Mouse (Mus musculus): ENCODE measurements around the gene Phf23.
"Not testable (repeated sequence)": the region's sequence is repeated elsewhere in the genome, so short reads cannot be mapped to it uniquely, and the experiment has no call there.

The Phf23 gene

DNA sequence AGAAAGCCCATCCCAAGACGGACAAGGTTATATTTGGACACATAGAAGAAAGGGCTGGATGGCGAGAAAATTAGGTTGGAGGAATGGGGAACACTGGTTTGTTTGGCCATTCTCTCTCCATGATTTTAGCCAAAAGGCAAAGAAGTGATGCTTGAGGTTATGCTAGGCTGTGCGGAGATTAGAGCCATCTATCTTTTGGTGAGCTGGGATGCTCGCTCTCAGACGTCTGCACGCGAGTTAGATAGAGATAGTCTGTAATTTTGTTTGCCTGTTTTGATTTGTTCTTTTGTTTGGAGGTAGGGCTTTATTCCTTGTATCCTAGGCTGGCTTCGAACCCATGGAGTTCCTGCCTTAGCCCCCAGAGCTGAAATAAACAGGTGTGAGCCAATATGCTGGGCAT, 5.6 kb downstream of the Phf23 start:
- DNase-seq: no peak

DNA sequence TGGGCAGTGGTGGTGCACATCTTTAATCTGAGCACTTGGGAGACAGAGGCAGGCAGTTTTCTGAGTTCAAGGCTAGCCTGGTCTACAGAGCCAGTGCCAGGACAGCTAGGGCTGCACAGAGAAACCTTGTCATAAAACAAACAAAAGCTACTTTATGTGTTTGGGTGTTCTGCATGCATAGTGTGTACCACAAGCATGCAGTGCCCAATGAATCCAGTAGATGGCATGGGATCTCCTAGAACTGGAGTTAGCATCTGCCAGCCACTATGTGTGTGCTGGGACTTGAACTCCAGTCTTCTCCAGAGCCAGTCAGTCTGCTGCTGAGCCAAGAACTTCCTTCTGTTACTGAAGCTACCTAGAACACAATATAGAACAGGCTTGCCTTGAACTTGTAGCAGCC, 6.3 kb downstream of the Phf23 start:
- peak; percentile 69 to 81 for DNase-seq

DNA sequence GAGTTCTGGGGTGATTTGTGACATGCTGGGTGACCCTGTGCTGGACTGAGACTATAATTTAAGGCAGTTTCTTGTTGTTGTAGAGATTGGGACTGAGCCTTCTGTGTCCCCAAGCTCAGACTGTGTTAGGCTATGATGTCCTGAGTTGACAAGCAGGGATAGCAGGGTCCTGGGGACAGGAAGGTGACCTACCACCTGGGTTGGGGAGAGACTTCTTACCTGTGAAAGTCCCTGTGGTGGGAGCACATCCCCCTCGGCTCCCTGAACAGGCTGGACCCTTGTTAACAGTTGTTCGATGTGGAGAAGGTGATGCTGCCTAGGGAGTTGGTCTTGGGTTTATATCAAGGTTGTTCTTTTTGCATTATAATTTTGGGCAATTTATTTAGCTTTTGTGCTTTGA, 6.9 kb downstream of the Phf23 start:
- DNase-seq: no peak

DNA sequence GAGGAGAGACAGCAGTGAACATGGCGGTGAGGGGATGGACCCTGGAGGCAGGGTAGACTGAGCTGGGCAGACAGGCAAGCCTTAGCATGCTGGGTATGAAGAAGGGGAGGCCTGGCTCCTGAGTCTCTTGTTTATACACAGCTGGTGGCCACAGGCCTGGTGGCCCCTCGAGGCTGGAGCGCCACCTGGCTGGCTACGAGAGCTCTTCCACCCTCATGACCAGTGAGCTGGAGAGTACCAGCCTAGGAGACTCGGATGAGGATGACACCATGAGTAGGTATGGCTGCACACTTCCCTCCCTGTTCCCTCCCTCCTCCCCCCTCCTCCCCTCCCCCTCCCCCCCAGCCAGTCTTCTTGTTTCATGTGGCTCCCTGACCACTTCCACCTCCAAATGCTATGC, 9.9 kb downstream of the Phf23 start:
- peak; percentile 33 to 39 for DNase-seq

DNA sequence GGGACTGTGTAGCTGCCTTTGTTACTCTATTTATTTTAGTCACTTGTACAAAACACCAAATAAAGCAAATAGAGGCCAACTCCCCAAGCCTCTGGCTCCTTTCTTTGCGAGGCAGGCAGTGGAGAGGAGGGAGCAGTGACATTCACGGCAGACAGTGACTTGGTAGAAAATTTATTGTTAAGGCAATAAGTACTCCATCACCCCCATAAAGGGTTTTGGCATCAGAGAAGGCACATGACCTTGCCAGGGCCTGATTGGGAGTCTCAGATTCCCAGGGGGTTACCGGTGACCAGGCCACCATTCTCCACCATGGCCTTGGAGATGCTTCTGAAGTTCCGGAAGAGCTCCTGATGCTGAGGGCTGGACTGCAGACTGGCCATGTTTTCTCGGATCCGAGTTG, 14.5 kb downstream of the Phf23 start:
- no peak for DNase-seq

DNA sequence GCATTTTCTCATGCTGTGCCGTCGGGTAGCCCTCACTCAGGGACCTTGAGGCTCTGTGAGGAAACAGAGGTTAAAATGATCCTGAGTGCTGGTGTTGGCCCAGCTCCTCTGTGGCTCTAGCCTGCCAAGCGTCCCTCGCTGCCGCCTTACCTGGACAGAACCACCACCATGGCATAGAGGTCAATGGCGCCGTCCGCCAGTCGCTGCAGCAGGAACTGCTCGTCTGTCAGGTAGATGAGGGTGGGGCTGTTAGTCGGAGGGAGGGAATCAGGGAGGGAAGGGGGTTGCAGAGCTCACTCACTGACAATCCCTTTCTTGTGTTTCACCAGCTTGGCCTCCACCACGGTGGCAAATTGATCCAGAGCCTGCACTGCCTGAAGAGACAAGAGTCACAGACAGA, 15.0 kb downstream of the Phf23 start:
- DNase-seq: no peak

DNA sequence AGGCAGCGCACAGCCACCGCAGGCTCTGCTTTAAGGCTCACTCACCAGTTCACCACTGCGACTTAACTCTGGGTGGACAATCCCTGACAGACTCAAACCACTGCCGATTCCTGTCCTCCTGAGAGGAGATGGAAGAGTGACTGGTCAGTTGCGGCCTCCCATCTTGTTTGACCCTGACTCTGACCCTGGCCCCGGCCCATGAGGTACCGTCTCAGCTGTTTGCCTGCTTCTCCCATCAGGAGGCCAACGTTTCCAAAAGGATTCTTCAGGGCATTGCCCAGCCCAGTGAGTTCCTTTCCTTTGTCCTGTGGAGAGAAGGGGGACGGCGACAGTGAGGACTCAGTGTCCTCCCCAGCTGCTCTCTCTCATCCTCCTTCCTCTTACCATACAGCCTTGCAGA, 15.4 kb downstream of the Phf23 start:
- DNase-seq: no peak

DNA sequence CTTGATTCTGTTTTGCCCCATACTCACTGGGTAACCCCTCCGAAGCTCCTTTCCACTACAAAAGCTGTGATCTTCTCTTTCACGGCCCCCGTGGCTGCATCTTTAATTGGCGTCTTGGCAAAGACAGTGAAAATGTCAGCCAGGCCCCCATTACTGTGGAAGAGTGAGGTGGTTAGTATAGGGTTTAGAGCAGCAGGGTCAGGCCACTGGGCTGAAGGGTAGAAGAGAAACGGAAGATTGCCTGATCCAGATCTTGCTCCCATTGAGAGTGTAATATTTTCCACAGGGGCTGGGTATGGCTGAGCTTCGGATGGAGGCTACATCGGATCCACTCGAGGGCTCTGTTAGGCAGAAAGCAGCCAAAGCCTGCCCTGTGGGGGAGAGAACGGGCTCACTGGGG, 17.4 kb downstream of the Phf23 start:
- no peak for DNase-seq

DNA sequence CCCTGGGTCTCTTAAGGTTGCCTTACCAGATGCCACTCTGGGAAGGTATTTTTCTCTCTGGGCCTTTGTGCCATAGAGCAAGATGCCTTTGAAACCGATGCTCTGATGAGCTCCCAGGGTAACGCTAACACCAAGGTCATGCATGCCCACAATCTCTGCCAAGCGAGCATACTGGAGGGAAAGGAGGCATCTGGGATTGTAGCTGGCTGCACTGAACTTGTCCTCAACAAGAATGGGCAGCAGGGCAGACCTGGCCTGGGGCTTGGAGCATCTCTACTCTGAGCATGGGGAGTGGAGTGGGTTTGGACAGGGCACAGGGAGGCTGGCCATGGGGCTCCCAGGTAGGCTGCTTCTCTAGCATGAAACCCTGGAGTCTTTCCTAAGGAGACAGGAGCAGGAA, 17.8 kb downstream of the Phf23 start:
- DNase-seq: no peak

DNA sequence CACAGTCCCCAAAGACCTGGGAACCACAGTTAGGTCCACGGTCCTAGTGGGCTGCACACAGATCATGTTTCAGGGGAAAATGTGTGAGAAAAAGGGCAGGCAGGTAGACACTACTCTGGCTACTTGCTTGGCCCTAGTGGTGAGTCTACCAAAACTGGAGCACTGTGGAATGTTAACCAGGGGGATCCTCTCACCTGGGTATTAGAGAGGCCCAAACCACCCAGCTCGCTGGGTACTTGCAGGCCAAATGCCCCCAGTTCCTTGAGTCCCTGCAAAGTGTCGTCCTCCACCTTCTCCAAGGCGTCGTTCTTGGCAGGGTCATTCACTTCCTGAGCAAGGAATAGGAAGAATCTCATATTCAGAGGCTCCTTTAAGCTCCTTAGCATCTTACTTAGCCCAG, 18.5 kb downstream of the Phf23 start:
- DNase-seq: no peak

DNA sequence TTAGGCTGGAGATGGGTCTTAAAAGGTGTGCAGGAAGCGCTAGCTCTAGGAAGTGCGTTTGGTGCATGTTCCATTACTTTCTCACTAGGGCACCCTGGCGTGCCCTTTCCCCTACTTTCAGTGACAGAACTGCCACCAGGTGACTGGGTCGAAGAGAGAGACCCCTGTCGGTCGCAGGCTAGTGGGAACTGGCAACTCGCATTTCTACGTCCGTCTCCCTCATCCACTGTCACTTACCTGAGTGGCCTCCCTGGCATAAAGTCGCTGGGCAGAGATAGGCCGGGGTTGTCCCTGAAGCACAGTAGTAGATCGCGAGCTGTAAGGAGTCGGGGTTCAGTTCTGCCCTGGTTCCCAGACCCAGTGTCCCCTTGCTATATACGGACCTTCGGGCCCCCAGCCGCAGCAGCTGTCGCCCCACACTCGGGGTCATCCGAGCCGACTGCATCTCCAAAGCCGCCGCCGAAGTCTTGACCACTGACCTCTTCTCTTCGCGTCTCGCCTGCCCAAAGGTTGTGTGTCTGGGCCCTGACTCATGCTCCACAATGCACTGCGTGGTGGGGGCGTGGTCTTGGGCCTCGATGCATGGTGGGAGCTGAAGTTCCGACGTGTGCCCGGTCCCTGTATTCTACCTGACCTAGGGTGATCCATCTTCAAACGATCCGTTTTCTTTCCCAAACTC, 19.4 kb downstream of the Phf23 start, which contains the start of gene Acadvl:
TSS of gene Acadvl (minus strand) at position 532 of the 679 bp plus-strand sequence.
- peak; percentile 93 to 95 for DNase-seq

DNA sequence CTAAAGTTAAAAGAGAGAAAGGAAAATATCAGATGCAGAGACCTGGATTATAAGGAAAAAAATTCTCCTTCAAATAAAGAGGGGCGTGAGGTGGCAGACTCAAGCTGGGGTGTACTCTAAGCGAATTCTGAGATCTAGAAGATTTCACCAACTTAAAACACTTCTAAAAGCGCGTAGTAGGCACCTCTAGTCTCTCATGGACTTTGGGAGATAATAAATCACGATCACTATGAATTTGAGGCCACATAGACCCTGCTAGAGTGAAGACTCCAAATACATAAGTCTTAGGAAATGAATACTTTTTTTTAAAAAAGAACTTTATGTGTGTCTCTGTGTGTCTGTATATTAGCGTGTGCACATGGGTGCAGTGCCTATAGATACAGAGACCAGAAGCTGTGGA, 20.1 kb downstream of the Phf23 start:
- no peak for DNase-seq

DNA sequence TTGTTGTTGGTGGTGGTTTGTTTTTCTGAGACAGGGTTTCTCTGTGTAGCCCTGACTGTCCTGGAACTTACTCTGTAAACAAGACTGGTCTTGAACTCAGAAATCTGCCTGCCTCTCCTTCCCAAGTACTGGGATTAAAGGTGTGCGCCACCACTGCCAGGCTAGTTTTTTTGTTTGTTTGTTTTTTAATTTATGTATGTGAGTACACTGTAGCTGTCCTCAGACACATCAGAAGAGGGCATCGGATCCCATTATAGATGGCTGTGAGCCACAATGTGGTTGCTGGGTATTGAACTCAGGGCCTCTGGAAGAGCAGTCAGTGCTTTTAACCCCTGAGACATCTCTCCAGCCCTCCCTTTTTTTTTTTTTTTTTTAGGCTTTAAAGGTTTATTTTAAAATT, 20.6 kb downstream of the Phf23 start:
- not testable (repeated sequence) for DNase-seq

DNA sequence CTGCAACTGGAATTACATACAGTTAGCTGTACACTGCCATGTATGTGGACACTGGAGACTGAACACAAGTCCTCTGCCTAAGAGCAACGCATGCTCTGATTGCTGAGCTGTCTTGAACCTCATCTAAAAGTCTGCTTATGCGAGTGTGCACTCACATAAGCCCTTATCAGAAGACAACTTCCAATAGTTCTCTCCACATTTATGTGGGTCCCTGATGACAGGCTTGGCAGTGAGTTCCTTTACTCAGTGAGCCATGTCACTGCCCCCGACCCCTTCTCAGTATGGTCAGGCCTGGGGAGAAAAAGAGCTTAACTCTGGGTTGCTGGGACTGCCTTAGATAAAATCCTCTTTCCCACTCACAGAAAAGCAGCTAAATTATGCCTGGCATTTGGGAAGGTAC, 21.1 kb downstream of the Phf23 start, which contains the start of gene Dlg4:
TSS of gene Dlg4 (plus strand) at position 274 of the 400 bp plus-strand sequence.
- no peak for DNase-seq

DNA sequence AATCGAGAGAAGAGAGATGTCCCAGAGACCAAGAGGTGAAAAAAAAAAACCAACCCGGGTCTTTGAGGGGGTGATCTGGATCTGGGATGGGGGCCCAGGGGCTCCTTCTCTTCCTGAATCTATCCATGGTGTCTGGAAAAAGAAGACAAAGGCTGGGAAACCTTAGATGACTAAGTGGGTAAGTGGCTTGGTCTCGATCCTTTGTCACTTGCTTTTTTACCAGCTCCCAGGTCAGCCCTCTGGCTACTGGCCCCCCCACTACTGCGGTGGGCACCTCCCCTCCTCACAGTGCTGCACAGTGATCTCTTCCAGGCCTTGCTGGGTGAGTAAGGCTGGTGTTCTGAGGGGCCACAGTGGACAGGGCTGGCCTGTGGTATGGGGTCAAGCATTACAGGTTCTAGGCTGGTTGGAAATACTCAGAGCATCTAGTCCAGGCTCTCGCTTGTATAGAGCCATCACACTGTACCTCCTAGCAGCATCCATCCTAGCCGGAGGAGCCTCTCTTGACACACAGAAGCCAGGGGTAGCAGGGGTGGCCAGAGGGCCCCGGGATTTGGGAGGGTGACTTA, 21.7 kb downstream of the Phf23 start:
- DNase-seq: peak in 1 of 2 experiments; percentile 39

DNA sequence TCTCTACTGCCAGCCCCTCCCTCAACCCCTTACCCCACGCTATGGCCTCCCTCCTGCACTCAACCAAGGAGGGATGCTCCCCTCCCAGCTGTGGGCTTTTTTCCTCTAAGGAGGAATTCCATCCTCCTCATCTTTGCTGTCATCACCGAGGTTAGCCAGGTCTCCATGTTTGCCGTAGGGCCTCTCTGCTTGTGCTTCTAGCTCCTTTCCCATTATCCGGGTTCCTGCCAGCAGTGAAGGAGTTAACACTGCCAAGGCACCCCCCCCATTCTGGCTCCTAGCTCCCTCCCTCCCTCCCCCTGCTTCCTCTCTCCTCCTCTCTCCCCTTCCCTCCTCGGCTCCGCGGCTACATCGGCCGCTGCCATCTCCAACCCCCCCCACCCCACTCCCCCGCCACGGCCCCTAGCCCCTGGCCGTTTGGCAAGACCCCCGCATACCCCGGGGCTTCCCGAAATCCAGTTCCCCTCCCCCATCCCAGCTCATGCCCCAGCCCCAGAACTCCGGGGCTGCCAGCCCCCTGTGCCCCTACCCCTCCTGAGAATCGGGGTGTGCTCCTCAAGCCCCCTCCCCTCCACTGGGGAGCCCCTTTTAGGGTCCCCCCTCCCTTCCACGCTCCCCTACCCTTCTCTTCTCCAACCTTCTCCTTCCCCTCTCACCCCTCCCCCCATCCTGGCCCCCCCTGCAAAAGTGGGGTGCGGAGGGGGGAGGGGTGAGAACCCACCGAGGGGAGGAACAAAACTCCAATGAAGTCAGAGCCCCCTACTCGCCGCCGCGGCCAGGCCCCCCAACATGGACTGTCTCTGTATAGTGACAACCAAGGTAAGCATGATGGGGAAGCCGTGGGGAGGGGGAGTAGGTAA, 22.8 kb downstream of the Phf23 start:
- DNase-seq: peak; percentile 92 to 94

DNA sequence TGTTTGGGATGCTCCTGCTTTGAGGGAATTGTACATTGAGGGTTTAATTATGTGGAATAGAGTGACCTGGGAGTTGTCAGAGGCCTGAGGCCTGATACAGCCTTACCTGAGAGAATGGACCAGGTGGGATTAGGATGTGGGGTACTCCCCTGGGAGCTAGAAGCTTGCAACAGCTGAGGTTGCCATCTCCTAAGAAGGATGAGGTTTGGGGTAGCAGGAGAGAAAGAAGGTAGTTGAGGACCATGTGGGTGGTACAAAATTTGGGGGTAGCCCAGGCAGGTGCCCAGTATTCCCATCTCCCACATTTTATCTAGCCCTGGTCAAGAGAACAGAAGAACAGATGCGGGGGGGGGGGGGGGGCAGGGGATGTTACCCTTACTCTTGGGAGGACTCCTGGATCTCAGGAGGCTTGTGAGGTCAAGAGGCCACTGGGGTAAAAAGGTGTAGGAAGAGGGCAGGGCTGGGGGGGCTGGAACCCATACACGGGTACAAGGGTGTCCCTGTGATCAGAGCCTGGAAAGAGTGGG, 24.0 kb downstream of the Phf23 start:
- DNase-seq: peak in 1 of 2 experiments; percentile 28

DNA sequence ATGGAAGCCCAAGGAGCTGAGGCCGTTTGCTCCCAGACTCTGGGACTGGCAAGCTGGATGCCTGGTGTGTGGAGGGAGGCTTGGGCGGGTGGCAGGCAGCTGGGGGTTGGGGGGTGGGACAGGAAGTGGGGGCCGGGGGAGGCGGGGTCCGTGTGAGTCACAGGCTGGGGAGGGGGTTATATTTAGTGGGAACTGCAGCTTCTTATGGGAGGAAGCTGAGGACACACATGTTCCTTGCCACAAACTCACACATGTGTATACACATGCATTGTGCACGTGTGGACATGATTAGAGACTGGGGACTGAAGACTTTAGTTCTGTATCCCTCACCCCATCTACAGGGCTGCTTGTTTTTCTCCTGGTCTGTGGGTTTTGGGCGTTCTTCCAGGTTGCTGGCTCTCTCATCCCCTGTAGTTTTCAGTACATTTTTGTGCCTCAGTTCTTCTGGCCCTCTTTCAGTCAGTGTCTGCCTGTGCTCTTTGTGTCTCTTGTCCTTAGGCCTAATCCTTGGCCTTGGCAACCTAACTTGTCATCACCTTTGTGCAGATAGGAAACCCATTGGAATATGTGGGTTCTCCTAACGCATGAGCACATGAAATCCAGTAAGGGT, 24.6 kb downstream of the Phf23 start:
- peak; percentile 56 to 62 for DNase-seq

DNA sequence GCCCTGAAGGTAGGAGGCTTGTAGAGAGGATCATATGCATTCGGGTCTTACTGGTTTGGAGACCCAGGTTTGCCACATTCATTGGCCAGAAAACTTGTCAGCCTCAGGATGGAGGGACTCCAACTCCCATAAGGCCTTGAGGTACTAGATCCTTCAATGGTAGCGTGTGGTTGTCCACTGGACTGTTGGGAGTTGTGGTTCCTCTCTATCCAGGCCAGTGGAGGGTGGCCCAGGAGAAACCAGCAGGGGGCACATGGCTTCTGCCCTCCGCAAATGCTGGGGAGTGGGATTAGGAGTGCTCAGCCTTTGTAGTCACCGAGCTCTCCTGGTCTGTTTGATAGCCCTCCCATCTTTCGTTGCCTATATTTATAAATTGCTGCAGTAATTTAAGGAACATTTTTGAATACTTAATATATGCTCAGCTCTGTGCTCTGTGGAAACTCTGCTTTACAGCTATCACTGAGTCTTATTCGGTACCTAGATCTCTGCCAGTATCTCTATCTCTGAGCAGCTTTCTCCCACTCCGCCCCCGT, 25.2 kb downstream of the Phf23 start:
- DNase-seq: peak; percentile 90

DNA sequence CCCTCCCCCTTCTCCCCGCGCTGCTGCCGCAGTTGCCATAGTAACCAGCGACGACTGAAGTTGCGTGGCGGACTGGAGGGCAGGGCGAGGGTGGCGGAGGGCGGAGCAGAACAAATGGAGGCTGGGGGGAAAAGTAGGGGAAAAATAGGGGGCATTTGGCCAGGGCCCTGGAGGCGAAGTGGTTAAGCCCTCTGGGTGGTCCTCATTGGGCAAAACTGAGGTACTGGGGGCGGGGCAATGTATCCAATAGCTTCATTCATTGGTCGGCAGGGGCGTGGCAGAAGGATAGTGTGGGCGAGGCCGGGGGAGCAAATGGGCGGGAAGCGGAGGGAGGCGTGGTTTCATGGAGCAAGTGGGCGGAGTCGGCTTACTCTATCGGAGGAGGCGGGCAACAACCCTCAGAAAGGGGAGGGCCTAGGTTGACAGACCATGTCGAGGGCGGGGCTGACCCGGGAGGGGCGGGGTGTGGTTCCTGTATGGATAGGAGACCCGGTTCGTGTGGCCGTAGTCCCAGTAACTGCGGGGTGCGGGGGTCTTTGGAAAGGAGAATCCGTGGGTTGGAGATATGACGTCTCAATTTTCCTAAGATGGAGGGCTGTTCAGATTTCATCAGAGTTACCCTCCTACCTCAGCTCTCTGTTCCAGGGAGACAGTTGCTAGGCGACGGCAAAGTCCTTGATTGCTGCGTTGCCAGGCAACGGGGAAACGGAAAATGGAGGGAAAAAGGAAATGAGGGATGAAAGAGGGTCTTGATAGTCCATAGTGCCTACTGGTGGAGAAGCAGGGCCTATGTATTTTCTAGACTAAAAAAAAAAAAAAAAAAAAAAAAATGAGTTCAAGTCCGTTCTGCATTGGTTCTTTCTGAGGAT, 25.9 kb downstream of the Phf23 start:
- peak; percentile 99 for DNase-seq

DNA sequence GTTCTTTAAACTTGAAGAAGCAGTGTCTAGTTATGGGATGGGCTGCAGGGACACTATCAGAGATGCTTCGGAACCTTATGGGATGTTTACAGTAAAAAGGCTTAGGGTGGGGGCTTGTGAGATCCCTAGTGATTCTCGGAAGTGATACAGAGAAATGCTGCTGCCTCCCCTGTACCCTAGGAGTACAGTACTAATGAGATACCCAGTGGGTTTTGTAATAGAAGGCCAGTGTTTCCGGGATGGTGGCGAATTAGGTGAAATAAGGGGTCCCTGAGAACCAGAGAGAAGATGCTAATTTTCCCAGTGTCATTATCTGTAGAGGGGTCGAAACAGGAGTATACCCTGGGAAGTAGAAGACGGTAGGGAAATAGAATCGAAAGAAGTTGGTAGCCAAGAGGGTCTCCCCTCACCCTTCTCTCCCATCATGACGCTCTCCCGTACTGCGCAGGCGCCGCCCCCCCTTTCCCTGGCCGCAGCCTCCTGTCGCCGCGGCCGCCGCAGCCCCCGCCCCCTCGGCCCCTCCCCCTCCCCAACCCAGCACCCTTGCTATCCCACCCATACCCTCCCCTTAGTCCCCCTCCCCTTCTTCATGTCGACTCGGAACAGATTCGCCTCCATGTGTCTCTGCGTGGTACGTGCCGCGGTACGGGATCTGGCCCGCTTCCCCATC, 28.0 kb downstream of the Phf23 start:
- peak; percentile 76 to 86 for DNase-seq

Measured in cerebellum, postnatal 10 days (tissue).